Mouse (Mus musculus) heart, embryonic 16.5 days (tissue): ENCODE results near the gene Olfr767. TPM values are rescaled to one million over a fixed set of nuclear protein-coding genes. Genes with fewer than 3 reads are reported as not detected.

ENCODE experiments used
- ATAC-seq: fragments of 200-750 bp; cut with Nextera tagmentation; replicated peaks from 2 replicates; pipeline ENCODE4 v1.8.0; 2017; ENCODE audit warnings: moderate number of reproducible peaks; ENCODE audit not compliant: insufficient read depth, low FRiP score; ENCODE audit errors: extremely low read depth
- H3K27ac ChIP-seq: fragments of 300-500 bp; sonication (generic); 2 replicates; pipeline ENCODE4 v1.5.1; 2014; ENCODE audit warnings: mild to moderate bottlenecking, low read length, control low read depth, moderate library complexity
- H3K27me3 ChIP-seq: fragments of 300-500 bp; sonication (generic); 2 replicates; pipeline ENCODE4 v1.6.1; 2014; ENCODE audit warnings: low read length, mixed read lengths; ENCODE audit not compliant: control insufficient read depth, insufficient read depth
- H3K36me3 ChIP-seq: fragments of 300-500 bp; sonication (generic); 2 replicates; pipeline ENCODE4 v1.6.1; 2014; ENCODE audit not compliant: control insufficient read depth, insufficient read depth
- H3K4me1 ChIP-seq: fragments of 300-500 bp; sonication (generic); 2 replicates; pipeline ENCODE4 v1.6.1; 2014; ENCODE audit warnings: low read length, mixed read lengths; ENCODE audit not compliant: control insufficient read depth, insufficient read depth
- H3K4me2 ChIP-seq: fragments of 300-500 bp; sonication (generic); 2 replicates; pipeline ENCODE4 v1.6.1; 2014; ENCODE audit warnings: low read depth, mild to moderate bottlenecking, control low read depth, low read length
- H3K4me3 ChIP-seq: fragments of 300-500 bp; sonication (generic); 2 replicates; pipeline ENCODE4 v1.5.1; 2014; ENCODE audit warnings: mild to moderate bottlenecking, control low read depth, low read length
- H3K9ac ChIP-seq: fragments of 300-500 bp; sonication (generic); 2 replicates; pipeline ENCODE4 v1.6.1; 2014; ENCODE audit warnings: low read length, control low read depth
- H3K9me3 ChIP-seq: fragments of 300-500 bp; sonication (generic); replicated peaks from 2 replicates; pipeline ENCODE4 v1.6.1; 2016; ENCODE audit warnings: low read length; ENCODE audit not compliant: control insufficient read depth
- WGBS: fragments of 180-500 bp; shearing (Covaris S2); extraction: QIAGEN DNeasy Blood & Tissue Kit; methylation state at CpG from one replicate; pipeline ENCODE4 v1.1.7; 2014; 5-methylcytosine and 5-hydroxymethylcytosine counted together
- polyA plus RNA-seq: library from polyadenylated mRNA; unstranded; fragments of >200 nt; fragmentation: Nextera tagmentation; extraction: Ambion mirVana; gene quantifications from 2 replicates; pipeline ENCODE4 v1.2.1, GENCODE M21; 2015

Gene Olfr767
- polyA plus RNA-seq, 1 experiment from 2014 or later = not detected

- Histone ChIP-seq H3K4me3 (no peak overlapping the region), H3K9ac (no peak overlapping the region), H3K4me1 (no peaks in the 10 kb centered on the region), H3K4me2 (no peak overlapping the region), H3K27me3 (no peaks in the 10 kb centered on the region), H3K9me3 (no peaks in the 10 kb centered on the region), H3K27ac (no peak overlapping the region), H3K36me3 (no peaks in the 10 kb centered on the region)
- no peak for ATAC-seq
- WGBS = 61% methylated on average over 3 of the region's 3 CpGs
Observed at GRCm38 (mm10) chr10:129026018-129026662, 56.6 kb downstream of the Olfr767 start.

Other genes starting within 250 kb of the Olfr767 start
- gene Gdf11, start 191.2 kb downstream of the Olfr767 start, polyA plus RNA-seq = 1.7 and 2.0 TPM in 2 replicates
- 402 and 430 TPM in 2 replicates for gene Cd63, start 181.9 kb downstream of the Olfr767 start, polyA plus RNA-seq
- gene Rdh5, start 160.0 kb downstream of the Olfr767 start, polyA plus RNA-seq = 13.0 and 14.6 TPM in 2 replicates
- 224 and 225 TPM in 2 replicates for gene Bloc1s1, start 158.9 kb downstream of the Olfr767 start, polyA plus RNA-seq
- gene Itga7, start 149.1 kb downstream of the Olfr767 start, polyA plus RNA-seq = 10.3 and 11.9 TPM in 2 replicates
- 0.67 TPM in 1 of 2 replicates, not detected in the other for gene Mettl7b, start 121.9 kb downstream of the Olfr767 start, polyA plus RNA-seq
- not detected in 2 replicates for gene Olfr9, start 93.5 kb downstream of the Olfr767 start, polyA plus RNA-seq
- not detected in 2 replicates for gene Olfr763, start 72.1 kb downstream of the Olfr767 start, polyA plus RNA-seq
- gene Olfr764-ps1, start 43.0 kb downstream of the Olfr767 start, polyA plus RNA-seq = not detected in 2 replicates
- gene Olfr765, start 32.9 kb downstream of the Olfr767 start, polyA plus RNA-seq = not detected in 2 replicates
- not detected in 2 replicates for gene Olfr766-ps1, start 13.9 kb downstream of the Olfr767 start, polyA plus RNA-seq
- not detected in 2 replicates for gene Olfr768, start 16.5 kb upstream of the Olfr767 start, polyA plus RNA-seq
- gene Olfr769, start 35.0 kb upstream of the Olfr767 start, polyA plus RNA-seq = not detected in 2 replicates
- gene Olfr770, start 56.1 kb upstream of the Olfr767 start, polyA plus RNA-seq = not detected in 2 replicates
- gene Olfr771, start 81.8 kb upstream of the Olfr767 start, polyA plus RNA-seq = not detected in 2 replicates
- not detected in 2 replicates for gene Olfr772, start 95.0 kb upstream of the Olfr767 start, polyA plus RNA-seq
- not detected in 2 replicates for gene Olfr773, start 104.5 kb upstream of the Olfr767 start, polyA plus RNA-seq
- not detected in 2 replicates for gene Olfr774, start 153.3 kb upstream of the Olfr767 start, polyA plus RNA-seq
- gene Olfr775, start 165.5 kb upstream of the Olfr767 start, polyA plus RNA-seq = not detected in 2 replicates
- gene Olfr776, start 176.2 kb upstream of the Olfr767 start, polyA plus RNA-seq = not detected in 2 replicates
- not detected in 2 replicates for gene Olfr777, start 188.6 kb upstream of the Olfr767 start, polyA plus RNA-seq
- gene Olfr780, start 235.2 kb upstream of the Olfr767 start, polyA plus RNA-seq = not detected in 2 replicates
- gene Olfr781, start 245.9 kb upstream of the Olfr767 start, polyA plus RNA-seq = not detected in 2 replicates